Mouse (Mus musculus): Measurements from ENCODE around the gene Zfp317. TPM values are rescaled to one million over a fixed set of nuclear protein-coding genes. Genes with fewer than 3 reads are reported as not detected.
"Not testable (repeated sequence)": the region's sequence is repeated elsewhere in the genome, so short reads cannot be mapped to it uniquely, and the experiment has no call there.

The Zfp317 gene
- 31.6 and 33.1 TPM in 2 replicates for polyA plus RNA-seq (2015; fragmentation: Nextera tagmentation; extraction: Ambion mirVana)

DNA sequence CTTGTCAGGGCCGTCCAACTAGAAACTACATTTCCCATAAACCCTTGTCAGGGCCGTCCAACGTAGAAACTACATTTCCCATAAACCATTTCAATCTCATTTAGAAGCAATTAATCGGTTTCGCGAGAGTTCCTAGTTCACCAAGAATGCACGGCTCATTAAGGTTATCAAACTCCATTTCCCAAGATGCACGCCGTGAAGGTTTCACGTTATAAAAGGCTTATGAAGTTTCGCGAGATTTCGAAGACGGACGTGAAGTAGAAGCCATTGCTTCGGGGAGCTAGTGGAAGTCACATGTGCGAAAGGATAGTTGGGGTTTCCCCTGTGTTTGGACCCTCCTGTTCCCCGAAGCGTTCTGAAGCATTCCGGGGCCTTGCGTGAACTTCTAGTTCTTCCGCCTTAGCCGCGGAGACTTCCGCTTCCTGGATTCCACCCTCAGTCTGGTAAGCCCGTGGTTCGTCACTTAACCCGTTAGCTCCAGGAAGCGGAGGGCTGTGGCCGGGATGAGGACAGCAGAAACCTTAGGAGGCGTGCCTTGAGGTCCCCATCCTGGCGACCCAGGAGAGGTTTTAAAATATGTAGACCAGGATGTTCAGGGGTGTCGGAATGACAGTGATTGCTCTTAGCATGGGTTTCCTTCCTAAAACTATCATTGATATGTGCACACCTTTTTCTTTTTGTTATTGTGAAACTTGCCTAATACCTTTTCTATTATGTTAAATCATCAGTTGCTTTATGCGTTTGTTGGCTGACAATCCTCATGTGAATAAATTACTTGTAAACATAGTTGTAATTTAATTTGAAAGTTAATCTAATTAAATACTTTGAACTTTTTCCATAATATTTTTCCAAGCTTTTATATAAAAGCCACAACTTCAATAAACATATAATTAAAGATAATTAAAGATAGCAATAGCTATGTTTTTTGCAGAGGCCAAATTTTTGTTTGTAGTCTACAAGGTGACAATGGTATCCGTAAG, at the start of gene Zfp317:
Gene Zfp317 (plus strand): TSS at position 260 of the 980 bp plus-strand sequence.
- peak within 1 kb of the TSS; percentile 67 for H3K4me3 ChIP-seq (replicated peaks)
- 2% methylated on average over 35 of the region's 35 CpGs for WGBS
- H3K4me2 ChIP-seq, result peak within 1 kb of the TSS; percentile 55
- H3K27me3 ChIP-seq, result no peaks in the 10 kb centered on the region
- peak; percentile 97 for ATAC-seq (replicated peaks; ENCODE audit: low FRiP score)
- H3K9ac ChIP-seq, result peak within 1 kb of the TSS; percentile 64
- peaks cover 20% of the 10 kb centered on the region for H3K36me3 ChIP-seq
- no peaks in the 10 kb centered on the region for H3K4me1 ChIP-seq
- H3K27ac ChIP-seq, result peak within 1 kb of the TSS; percentile 96
- no peaks in the 10 kb centered on the region for H3K9me3 ChIP-seq (replicated peaks)

- ATAC-seq (replicated peaks; ENCODE audit: low FRiP score), result no peak
- no peaks in the 10 kb centered on the region for H3K27me3 ChIP-seq
- no peaks in the 10 kb centered on the region for H3K4me1 ChIP-seq
- no peaks in the 10 kb centered on the region for H3K9me3 ChIP-seq (replicated peaks)
- no peak within 1 kb of the TSS for H3K27ac ChIP-seq
- no peak within 1 kb of the TSS for H3K4me3 ChIP-seq (replicated peaks)
- no peak within 1 kb of the TSS for H3K9ac ChIP-seq
- H3K36me3 ChIP-seq, result no peaks in the 10 kb centered on the region
- no peak within 1 kb of the TSS for H3K4me2 ChIP-seq
These were observed 39.6 kb upstream of the Zfp317 start, which contains the start of gene Olfr855 for GRCm38 (mm10) chr9:19582317-19582716. Gene Olfr855, plus strand, starts transcription at chr9:19582617.

- Histone ChIP-seq H3K4me1 (no peaks in the 10 kb centered on the region), H3K36me3 (peaks cover 17% of the 10 kb centered on the region), H3K4me3 (replicated peaks) (no peak overlapping the region), H3K9me3 (replicated peaks) (no peaks in the 10 kb centered on the region), H3K27me3 (no peaks in the 10 kb centered on the region), H3K27ac (no peak overlapping the region), H3K4me2 (no peak overlapping the region), H3K9ac (no peak overlapping the region)
- ATAC-seq (replicated peaks; ENCODE audit: low FRiP score), result no peak
- WGBS, result over 99% methylated on average over 3 of the region's 3 CpGs
These were observed 605 bp upstream of the Zfp317 start for GRCm38 (mm10) chr9:19621297-19621696.

DNA sequence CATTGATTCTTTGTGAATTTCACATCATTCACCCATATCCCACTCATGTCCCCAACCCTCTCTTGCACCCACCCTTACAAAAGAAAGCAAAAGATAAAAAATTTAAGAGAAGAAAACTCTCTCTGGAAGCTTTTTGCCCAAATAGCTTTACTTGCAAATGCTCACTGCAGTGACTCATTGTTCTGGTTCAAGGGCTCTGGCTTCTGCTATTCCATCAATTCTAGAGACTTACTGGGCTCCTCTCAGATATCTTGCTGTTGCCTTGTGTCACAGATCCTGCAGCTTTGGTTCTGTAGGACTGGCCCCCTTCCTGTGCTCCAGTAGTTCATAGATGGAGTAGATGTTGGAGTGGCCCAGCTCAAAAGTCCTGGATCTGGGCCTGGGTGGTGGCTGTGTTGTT, 7.7 kb downstream of the Zfp317 start:
- Histone ChIP-seq H3K4me1 (no peaks in the 10 kb centered on the region), H3K27ac (no peak overlapping the region), H3K36me3 (peaks cover 35% of the 10 kb centered on the region), H3K9ac (no peak overlapping the region), H3K27me3 (no peaks in the 10 kb centered on the region), H3K4me3 (replicated peaks) (no peak overlapping the region), H3K4me2 (no peak overlapping the region), H3K9me3 (replicated peaks) (no peaks in the 10 kb centered on the region)
- ATAC-seq (replicated peaks; ENCODE audit: low FRiP score), result no peak

DNA sequence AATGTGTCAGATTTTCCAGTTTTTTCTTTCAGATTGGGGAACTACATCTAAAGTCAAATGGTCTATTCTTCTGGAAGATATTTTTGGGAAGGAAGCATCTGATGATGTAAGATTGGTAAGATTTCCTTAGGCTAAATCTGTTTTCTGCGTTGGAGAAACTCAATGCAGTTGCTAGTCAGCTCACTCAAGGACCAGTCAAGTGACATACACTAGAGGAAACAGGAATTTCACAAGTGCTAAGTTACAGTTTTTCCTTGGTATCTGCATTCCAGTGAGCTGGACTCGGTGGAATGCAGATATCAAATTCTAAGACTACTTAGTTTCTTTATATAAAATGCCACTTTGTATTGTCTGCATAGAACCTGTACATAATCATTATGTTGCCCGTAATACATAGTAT, 23.3 kb downstream of the Zfp317 start:
- ATAC-seq (replicated peaks; ENCODE audit: low FRiP score), result no peak
- H3K4me3 ChIP-seq (replicated peaks), result no peak overlapping the region
- no peaks in the 10 kb centered on the region for H3K4me1 ChIP-seq
- H3K9me3 ChIP-seq (replicated peaks), result no peaks in the 10 kb centered on the region
- H3K27ac ChIP-seq, result no peak overlapping the region
- H3K36me3 ChIP-seq, result peaks cover 83% of the 10 kb centered on the region
- H3K4me2 ChIP-seq, result no peak overlapping the region
- H3K27me3 ChIP-seq, result no peaks in the 10 kb centered on the region
- WGBS, result 91% methylated on average over 3 of the region's 3 CpGs
- no peak overlapping the region for H3K9ac ChIP-seq

- Histone ChIP-seq H3K27ac (no peak overlapping the region), H3K27me3 (no peaks in the 10 kb centered on the region), H3K9me3 (replicated peaks) (no peaks in the 10 kb centered on the region), H3K36me3 (no peaks in the 10 kb centered on the region), H3K9ac (no peak overlapping the region), H3K4me1 (no peaks in the 10 kb centered on the region), H3K4me3 (replicated peaks) (no peak overlapping the region), H3K4me2 (no peak overlapping the region)
- 82% methylated on average over 6 of the region's 6 CpGs for WGBS
- ATAC-seq (replicated peaks; ENCODE audit: low FRiP score), result no peak
These were observed 68.4 kb downstream of the Zfp317 start for GRCm38 (mm10) chr9:19690281-19690680.

DNA sequence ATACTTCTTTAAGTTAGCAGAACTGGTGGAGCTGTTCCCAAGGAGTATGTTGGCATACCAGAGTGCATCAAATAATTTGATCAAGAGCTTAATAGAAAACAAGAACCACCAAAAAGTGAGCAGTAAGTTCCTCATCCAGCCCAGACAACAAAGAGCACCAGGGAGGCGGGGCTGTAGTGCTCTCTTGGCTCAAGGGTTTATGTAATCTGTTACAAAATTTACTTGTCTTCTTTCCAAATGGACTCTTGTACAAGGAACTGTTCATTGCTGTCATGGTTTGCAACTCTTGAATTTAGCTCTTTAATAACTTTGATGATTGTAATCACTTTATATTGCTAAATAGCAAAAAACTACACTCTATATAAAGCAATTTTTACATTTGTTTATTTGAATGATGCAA, 69.5 kb downstream of the Zfp317 start:
- no peak overlapping the region for H3K4me3 ChIP-seq (replicated peaks)
- H3K27me3 ChIP-seq, result no peaks in the 10 kb centered on the region
- WGBS, result 81% methylated on average over 1 of the region's 1 CpGs
- H3K4me1 ChIP-seq, result no peaks in the 10 kb centered on the region
- H3K4me2 ChIP-seq, result no peak overlapping the region
- no peaks in the 10 kb centered on the region for H3K9me3 ChIP-seq (replicated peaks)
- ATAC-seq (replicated peaks; ENCODE audit: low FRiP score), result no peak
- no peaks in the 10 kb centered on the region for H3K36me3 ChIP-seq
- no peak overlapping the region for H3K27ac ChIP-seq
- H3K9ac ChIP-seq, result no peak overlapping the region

GRCm38 (mm10) chr9:19692430-19692829, 70.5 kb downstream of the Zfp317 start:
- Histone ChIP-seq H3K27me3 (no peaks in the 10 kb centered on the region), H3K36me3 (no peaks in the 10 kb centered on the region), H3K4me1 (no peaks in the 10 kb centered on the region), H3K27ac (no peak overlapping the region), H3K4me3 (replicated peaks) (no peak overlapping the region), H3K9me3 (replicated peaks) (no peaks in the 10 kb centered on the region), H3K4me2 (no peak overlapping the region), H3K9ac (no peak overlapping the region)
- WGBS, result 91% methylated on average over 2 of the region's 2 CpGs
- no peak for ATAC-seq (replicated peaks; ENCODE audit: low FRiP score)

GRCm38 (mm10) chr9:19694285-19694684, 72.4 kb downstream of the Zfp317 start:
- not testable (repeated sequence) for H3K27ac ChIP-seq; H3K9me3 ChIP-seq (replicated peaks); H3K36me3 ChIP-seq; H3K4me3 ChIP-seq (replicated peaks); ATAC-seq (replicated peaks; ENCODE audit: low FRiP score); H3K27me3 ChIP-seq; H3K4me2 ChIP-seq; H3K9ac ChIP-seq; H3K4me1 ChIP-seq
- WGBS, result 50% methylated on average over 2 of the region's 2 CpGs

DNA sequence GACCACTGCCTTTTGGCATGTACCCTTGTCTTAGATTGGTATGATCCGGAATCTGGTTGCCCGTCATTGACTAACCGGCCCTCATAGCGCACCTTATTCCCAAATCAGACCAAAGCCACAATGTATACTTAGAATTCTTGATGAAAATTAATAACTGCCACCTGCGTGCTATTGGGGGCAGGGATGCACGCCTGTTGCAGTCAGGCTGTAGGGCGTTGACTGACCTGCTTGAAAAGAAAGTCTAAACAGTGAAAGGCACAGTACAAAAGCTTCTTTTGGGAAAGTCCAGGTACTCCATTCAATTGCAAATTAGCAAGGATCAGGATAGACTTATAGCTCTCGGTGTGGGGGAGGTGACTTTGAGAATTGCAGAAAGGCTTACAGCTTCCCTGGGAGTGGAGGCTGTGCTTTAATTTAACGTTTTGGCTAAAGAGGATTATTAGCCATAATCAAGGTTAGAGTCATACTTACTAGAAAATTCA, 73.0 kb downstream of the Zfp317 start:
- not testable (repeated sequence) for H3K4me3 ChIP-seq (replicated peaks); H3K36me3 ChIP-seq; ATAC-seq (replicated peaks; ENCODE audit: low FRiP score); H3K4me1 ChIP-seq; H3K9ac ChIP-seq; H3K27me3 ChIP-seq; H3K27ac ChIP-seq; H3K9me3 ChIP-seq (replicated peaks); H3K4me2 ChIP-seq
- WGBS, result 81% methylated on average over 9 of the region's 9 CpGs

Measured in kidney, embryonic 15.5 days (tissue).